Mouse (Mus musculus) E14TG2a.4 (cell line): ENCODE results near the gene Nf1.

Experiments used
- H3K27me3 ChIP-seq: 2 replicates; pipeline ENCODE4 v1.6.1; 2014; ENCODE audit warnings: low read length, control low read depth; ENCODE audit not compliant: insufficient read depth
- H3K36me3 ChIP-seq: 2 replicates; pipeline ENCODE4 v1.6.1; 2014; ENCODE audit warnings: low read length, control low read depth; ENCODE audit not compliant: insufficient read depth
- H3K4me1 ChIP-seq: replicated peaks from 2 replicates; pipeline ENCODE4 v1.6.1; 2014; ENCODE audit warnings: low read depth, low read length, control low read depth
- H3K4me3 ChIP-seq: replicated peaks from 2 replicates; pipeline ENCODE4 v1.5.1; 2014; ENCODE audit warnings: mild to moderate bottlenecking, low read length
- H3K9me3 ChIP-seq: 2 replicates; pipeline ENCODE4 v1.6.1; 2014; ENCODE audit warnings: low read length, control low read depth
- CTCF ChIP-seq: conservative IDR thresholded peaks from 2 replicates; pipeline ENCODE4 v1.5.1; 2014; ENCODE audit warnings: low read length
- NANOG ChIP-seq: IDR thresholded peaks from 2 replicates; pipeline ENCODE4 v1.6.1; 2014; ENCODE audit warnings: borderline replicate concordance, low read length, mixed read lengths
- POU5F1 ChIP-seq: IDR thresholded peaks from 2 replicates; pipeline ENCODE4 v1.6.1; 2014; ENCODE audit warnings: low read length, borderline replicate concordance

Gene Nf1

DNA sequence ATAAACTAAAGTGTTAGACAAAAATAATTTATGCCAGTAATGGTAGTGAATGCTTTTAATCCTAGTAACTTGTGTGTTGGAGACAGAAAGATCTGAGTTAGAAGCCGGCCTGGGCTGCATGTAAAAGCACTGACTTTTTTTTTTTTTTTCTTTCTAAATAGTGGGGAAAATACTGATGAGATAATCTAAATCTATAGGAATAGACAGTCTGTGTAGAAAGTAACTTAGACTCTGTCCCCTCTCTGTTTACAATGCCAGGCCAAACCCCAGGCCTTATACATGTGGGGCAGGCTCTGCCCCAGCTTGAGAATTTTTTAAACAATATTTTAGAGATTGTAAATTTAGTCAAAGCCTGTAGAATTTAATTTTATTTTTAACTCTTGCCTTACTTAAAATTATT lies 183.5 kb downstream of the Nf1 start:
- Histone ChIP-seq H3K4me3 (no peak overlapping the region), H3K27me3 (no peaks in the 10 kb centered on the region), H3K9me3 (no peaks in the 10 kb centered on the region), H3K36me3 (0 out of 2 replicates have a peak, but pooled peaks cover under 1% of the 10 kb centered on the region), H3K4me1 (no peaks in the 10 kb centered on the region)
- TF ChIP-seq CTCF (no peak), NANOG (no peak), POU5F1 (no peak)

- Histone ChIP-seq H3K4me1 (no peaks in the 10 kb centered on the region), H3K36me3 (0 out of 2 replicates have a peak, but pooled peaks cover 3% of the 10 kb centered on the region), H3K4me3 (no peak within 1 kb of the TSS), H3K9me3 (no peaks in the 10 kb centered on the region), H3K27me3 (no peaks in the 10 kb centered on the region)
- TF ChIP-seq POU5F1: no peak
- TF ChIP-seq NANOG: no peak
- TF ChIP-seq CTCF: no peak
Measured at GRCm38 (mm10) chr11:79523560-79524309, 184.2 kb downstream of the Nf1 start, which contains the start of gene Evi2b. Evi2b (minus strand) TSS chr11:79523762.

DNA sequence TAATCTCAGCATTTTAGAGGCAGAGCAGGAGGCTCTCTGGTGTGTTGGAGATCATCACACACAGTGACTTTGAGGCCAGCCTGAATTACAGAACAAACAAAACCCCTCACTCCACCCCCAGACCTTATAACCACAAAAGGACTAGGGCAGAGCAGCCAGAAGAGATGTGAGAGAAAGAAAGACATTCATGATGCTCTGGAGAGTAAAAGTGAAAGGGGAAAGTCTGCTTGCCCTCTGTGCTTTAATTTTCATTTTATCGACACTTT lies 184.8 kb downstream of the Nf1 start:
- H3K36me3 ChIP-seq: 0 out of 2 replicates have a peak, but pooled peaks cover 3% of the 10 kb centered on the region
- no peaks in the 10 kb centered on the region for H3K9me3 ChIP-seq
- no peaks in the 10 kb centered on the region for H3K27me3 ChIP-seq
- H3K4me3 ChIP-seq: no peak overlapping the region
- H3K4me1 ChIP-seq: no peaks in the 10 kb centered on the region
- TF ChIP-seq NANOG (no peak), CTCF (no peak), POU5F1 (no peak)

- TF ChIP-seq POU5F1: no peak
- no peak for TF ChIP-seq NANOG
- TF ChIP-seq CTCF: no peak
- Histone ChIP-seq H3K4me3 (no peak overlapping the region), H3K4me1 (no peaks in the 10 kb centered on the region), H3K27me3 (no peaks in the 10 kb centered on the region), H3K36me3 (0 out of 2 replicates have a peak, but pooled peaks cover 3% of the 10 kb centered on the region), H3K9me3 (no peaks in the 10 kb centered on the region)
Measured at GRCm38 (mm10) chr11:79526549-79526948, 187.1 kb downstream of the Nf1 start.

DNA sequence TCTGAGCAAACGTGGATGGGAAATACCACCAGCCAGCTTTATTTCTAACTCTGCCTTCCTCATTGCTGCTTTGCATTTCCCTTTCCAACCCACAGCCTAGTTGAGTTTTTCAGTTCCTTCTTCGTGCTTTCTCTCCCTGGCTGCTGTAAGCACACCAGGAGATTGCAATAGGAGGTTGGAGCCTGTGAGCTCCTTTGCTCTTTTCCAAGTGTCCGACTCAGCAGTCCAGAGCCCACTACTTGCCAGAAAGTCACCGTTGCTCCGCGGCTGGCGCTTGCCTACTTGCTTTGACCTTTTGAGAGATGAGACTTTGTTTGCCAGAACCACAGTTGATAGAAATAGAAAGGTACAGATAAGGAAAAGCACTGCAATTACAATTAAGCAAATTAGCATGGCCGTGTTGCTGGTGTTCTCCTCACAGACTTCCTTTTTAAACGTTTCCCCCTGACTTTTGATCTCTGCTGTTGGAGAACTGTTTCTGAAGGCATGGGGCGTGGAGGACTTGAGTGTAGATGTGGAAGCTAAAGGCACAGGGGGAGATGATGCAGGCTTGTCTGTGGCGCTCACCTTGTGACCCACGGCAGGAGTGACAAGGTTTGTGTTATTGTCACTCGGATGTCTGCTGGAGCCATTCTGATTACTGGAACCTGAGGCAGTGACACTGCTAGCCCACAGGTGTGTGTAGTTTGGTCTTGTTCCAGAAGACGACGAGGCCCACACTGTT lies 187.7 kb downstream of the Nf1 start:
- no peaks in the 10 kb centered on the region for H3K27me3 ChIP-seq
- 0 out of 2 replicates have a peak, but pooled peaks cover 3% of the 10 kb centered on the region for H3K36me3 ChIP-seq
- no peak overlapping the region for H3K4me3 ChIP-seq
- TF ChIP-seq POU5F1: no peak
- no peak for TF ChIP-seq NANOG
- no peak for TF ChIP-seq CTCF
- H3K4me1 ChIP-seq: no peaks in the 10 kb centered on the region
- H3K9me3 ChIP-seq: no peaks in the 10 kb centered on the region

- H3K27me3 ChIP-seq: no peaks in the 10 kb centered on the region
- TF ChIP-seq CTCF: no peak
- TF ChIP-seq NANOG: no peak
- TF ChIP-seq POU5F1: no peak
- H3K4me3 ChIP-seq: no peak overlapping the region
- H3K4me1 ChIP-seq: no peaks in the 10 kb centered on the region
- H3K9me3 ChIP-seq: no peaks in the 10 kb centered on the region
- H3K36me3 ChIP-seq: 0 out of 2 replicates have a peak, but pooled peaks cover 3% of the 10 kb centered on the region
Measured at GRCm38 (mm10) chr11:79527739-79528384, 188.4 kb downstream of the Nf1 start.

DNA sequence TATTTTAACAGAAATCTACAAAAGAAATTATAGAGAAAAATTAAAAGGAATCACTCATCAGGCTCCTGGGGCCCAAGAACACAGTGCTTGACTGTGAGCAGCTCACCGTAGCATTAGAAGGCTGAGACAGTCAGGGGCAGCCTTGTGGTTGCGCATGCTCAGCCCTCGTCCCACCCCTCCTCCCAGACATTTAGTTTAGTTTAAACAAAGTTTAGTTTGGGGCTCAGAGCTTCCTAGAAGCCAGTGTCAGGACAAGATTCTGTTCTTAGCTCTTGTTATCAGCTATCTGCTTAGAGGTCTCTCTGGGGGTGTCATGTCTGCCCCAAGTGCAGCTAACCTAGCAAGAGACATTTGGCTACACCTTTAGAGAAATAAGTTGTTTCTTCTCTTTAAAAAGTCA lies 189.1 kb downstream of the Nf1 start:
- Histone ChIP-seq H3K27me3 (no peaks in the 10 kb centered on the region), H3K4me1 (no peaks in the 10 kb centered on the region), H3K9me3 (no peaks in the 10 kb centered on the region), H3K4me3 (no peak overlapping the region), H3K36me3 (0 out of 2 replicates have a peak, but pooled peaks cover 3% of the 10 kb centered on the region)
- TF ChIP-seq POU5F1: no peak
- TF ChIP-seq CTCF: no peak
- TF ChIP-seq NANOG: no peak

- Histone ChIP-seq H3K4me3 (no peak overlapping the region), H3K9me3 (no peaks in the 10 kb centered on the region), H3K27me3 (no peaks in the 10 kb centered on the region), H3K4me1 (no peaks in the 10 kb centered on the region), H3K36me3 (0 out of 2 replicates have a peak, but pooled peaks cover 3% of the 10 kb centered on the region)
- TF ChIP-seq NANOG: no peak
- no peak for TF ChIP-seq POU5F1
- TF ChIP-seq CTCF: no peak
Measured at GRCm38 (mm10) chr11:79529226-79529625, 189.7 kb downstream of the Nf1 start.
